Mouse (Mus musculus) layer of hippocampus, adult 8-10 months (tissue): Measurements from ENCODE around the gene Mad2l2. TPM values are rescaled to one million over a fixed set of nuclear protein-coding genes. Genes with fewer than 3 reads are reported as not detected.

Experiments used
- DNase-seq, 2 experiments: peaks; one replicate each; pipeline ENCODE4 v3.0.0; 2022; ENCODE audit warnings: low spot score in 2 of 2
- total RNA-seq, 4 experiments: library from RNA; stranded (reverse); gene quantifications; 2 replicates each; pipeline ENCODE4 v1.2.4; 2022

Gene Mad2l2
- total RNA-seq, 4 experiments from 2014 or later: 12.5 to 17.7 (median 15.6) TPM

- peak; percentile 89 to 93 for DNase-seq
Measured at GRCm38 (mm10) chr4:148140098-148141011, 10.2 kb downstream of the Mad2l2 start.

DNA sequence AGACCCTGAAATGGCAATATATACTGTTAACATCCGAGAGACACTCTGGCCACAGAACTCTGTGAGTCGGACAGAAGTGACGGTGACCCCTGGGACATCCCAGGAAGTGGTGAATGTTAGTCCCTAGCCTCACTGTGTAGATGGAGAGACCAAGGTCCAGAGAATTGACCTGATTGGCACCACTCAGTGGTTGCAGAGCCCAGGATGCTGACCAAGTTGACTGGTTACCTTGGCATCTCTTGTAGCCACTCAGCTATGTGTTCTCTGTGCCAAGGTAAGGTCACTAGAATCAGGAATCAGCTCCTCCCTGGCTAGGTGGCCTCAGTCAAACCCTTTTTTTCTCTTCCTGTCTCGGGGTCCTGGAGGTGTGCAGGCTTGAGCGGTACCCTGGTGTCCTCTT, 13.5 kb downstream of the Mad2l2 start:
- no peak for DNase-seq

DNA sequence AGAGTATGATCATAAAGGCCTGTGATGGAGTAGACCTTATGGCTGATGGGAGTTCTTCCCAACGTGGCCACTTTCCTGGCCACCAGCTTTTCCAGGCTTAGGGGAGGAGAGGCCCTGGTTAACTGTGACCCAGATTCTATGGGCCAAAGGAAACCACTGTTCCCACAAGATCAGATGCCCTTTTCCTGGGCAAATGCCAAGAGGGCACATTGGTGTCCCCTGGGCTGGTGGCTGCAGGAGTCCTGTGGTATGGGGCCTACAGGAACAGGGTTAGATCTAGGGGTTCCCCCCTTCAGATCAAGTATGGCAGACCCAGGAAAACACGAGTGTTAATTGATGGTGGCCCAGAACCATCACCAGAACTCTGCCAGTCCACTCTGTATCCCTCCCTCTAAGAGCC, 17.5 kb downstream of the Mad2l2 start:
- no peak for DNase-seq

GRCm38 (mm10) chr4:148149540-148149939, 19.4 kb downstream of the Mad2l2 start:
- no peak for DNase-seq

- no peak for DNase-seq
Measured at GRCm38 (mm10) chr4:148150242-148150641, 20.1 kb downstream of the Mad2l2 start.

DNA sequence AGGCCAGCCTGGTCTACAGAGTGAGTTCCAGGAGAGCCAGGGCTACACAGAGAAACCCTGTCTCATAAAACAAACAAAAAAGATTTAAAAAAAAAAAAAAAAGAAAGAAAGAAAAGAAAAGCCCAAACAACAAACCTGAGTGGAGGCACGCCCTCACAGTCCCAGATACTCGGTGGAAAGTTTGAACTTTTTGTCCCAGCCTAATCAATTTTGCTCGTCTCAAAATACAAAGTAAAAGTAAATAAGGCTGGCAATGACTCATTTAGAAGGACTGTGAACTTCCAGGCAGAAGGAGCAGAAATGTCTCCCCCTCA, 20.7 kb downstream of the Mad2l2 start:
- no peak for DNase-seq

GRCm38 (mm10) chr4:148151267-148152168, 21.3 kb downstream of the Mad2l2 start, which contains the start of gene Fbxo6:
TSS of gene Fbxo6 (minus strand) at chr4:148152140.
- peak; percentile 76 to 77 for DNase-seq

DNA sequence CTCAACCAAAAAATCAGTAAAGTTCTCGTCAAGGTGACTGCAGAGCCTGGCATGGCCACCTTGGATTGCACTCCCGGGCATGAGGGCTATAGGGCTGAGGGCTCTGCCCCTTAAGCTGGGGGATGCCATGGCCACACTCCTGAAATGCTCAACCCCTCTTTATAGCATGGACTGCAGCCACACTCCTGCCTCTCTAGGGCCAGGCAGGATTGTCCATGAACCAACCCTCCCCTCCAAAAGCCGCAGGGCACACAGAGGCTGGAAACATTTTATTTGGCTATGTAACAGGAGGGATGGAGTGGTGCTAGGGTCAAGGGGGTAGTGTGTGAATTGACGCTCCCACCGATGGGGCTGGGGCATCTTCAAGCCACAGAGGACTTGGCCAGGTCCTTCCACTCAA, 22.4 kb downstream of the Mad2l2 start:
- DNase-seq: no peak

GRCm38 (mm10) chr4:148154006-148154405, 23.8 kb downstream of the Mad2l2 start:
- DNase-seq: no peak

- peak in 1 of 2 experiments; percentile 28 for DNase-seq
Measured at GRCm38 (mm10) chr4:148154982-148155381, 24.8 kb downstream of the Mad2l2 start.

DNA sequence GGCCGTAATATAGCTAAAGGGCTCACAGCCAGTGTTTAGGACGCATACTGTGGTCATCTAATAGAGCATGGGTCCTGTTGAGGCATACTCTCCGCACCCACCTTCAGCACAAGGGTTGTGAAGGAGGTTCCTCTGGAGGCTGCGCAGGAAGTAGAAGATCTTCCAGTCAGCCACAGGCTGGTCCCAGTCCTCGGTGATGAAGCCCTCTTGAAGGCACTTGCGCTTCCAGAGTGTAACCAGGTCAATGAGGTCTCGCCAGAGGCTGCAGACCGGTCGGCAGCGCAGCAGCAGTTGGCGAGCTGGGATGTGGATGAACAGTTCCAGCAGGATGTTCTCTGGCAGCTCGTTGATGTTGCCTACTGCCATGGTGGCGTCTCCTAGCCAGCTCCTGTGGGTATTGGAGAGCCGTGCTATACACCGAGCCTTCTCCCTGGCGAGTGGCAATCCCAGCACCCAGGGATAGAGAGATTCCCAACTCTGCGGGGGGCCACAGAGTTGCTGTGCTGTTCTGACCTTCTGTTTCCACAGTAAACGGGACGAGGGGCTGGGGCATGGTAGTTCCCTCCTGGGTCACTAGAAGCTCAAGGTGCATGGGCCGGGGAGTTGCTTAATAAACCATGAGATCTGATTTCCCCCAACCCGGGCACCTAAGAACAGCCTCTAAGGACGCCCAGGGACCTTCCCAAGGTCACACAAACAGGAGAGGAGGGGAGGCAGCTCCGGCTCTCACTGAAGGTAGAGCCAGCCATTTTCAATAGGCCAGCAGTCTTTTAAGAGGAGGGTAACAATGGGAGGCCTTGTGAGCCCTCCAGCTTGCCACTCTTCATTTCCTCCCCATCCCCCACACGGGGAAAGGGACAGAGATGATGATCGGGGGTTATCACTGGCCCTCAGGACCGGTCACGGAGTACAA, 28.5 kb downstream of the Mad2l2 start:
- peak in 1 of 2 experiments; percentile 56 for DNase-seq

DNA sequence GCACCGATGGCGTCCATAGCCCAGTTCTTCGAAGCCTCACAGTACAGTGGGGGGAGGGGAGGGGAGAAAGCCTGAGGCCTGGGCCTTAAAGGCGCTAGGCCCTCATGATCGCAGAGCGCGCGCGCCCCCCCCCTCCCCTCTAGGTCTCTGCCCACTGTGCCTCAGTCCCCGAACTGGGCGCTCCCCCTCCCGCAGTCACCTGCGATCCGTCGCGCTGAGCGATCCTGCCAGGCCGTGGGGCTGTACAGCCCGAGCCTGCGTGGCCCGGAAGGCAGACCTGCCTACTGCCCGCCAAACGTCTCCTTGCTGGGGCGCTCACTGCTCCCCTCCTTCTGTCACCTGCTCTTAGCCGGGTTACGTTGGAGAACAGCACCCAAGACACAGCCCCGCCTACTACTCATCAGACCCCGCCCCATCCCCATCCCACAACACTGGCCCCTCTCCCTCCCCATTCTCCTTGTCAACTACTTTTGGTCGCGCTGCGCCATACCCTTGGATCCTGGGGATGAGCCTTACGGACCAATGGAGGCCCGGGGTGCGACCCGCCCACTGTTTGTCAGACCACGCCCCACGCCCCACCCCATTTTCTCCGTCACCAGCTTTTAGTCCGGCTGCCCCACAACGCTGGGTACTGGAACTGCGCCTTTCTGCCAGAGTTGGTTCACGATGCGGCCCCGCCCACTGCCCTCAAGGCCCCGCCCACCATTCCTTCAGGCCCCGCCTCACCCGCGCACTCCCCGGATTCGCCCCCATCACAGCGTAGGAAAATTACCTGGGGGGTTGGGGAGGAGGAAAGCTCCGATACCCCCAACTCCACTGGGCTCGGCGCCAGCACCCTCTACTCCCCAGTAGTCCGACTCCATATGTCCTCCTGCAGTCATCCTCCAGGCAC, 29.6 kb downstream of the Mad2l2 start:
- peak; percentile 99 for DNase-seq

DNA sequence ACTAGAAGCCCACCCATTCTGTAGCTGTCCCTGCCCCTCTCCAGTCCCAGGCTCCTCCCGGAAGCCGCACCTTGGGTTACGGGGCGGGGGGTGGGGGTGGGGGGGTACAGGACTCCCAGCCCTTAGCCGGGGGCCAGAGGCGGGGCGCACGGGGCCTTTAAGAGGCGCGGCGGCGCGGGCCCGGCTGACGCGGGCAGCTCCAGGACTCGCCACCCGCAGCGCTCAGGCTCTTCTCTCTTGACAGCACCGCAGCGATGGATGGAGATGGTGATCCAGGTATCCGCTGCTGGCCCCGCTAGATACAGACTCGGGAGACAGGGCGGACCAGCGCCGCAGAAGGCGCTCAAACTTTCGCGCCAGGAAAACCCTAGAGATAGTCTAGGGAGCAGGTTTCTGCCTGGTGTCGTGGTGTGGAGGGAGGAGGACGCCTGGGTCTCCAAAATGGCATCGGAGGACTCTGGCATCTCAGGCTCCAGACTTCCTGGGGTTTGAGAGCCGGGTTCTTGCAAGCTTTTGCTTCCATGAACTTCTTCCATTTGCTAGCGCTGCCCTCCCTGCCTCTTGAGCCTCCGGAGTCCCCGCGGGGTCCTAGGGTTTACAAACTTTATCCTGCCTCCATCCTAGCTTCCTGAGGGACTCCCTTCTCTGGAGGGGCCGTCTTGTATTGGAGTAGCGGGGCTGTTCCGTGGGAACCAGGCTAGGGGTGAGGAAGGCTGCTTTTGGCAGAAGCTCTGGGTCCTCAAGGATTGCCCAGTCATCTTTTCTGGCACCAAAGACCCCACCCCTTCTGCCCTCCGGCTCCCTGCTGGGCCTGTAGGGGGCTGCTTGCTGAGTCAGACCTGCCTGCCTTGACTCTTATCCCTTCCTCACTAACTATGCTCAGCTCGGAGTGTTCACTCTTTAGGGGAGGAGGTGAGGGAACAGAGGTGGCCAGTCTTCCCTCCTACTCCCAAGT, 30.5 kb downstream of the Mad2l2 start, which contains the start of the genes Fbxo44 and Fbxo2:
TSS of gene Fbxo44 (minus strand) at position 47 of the 955 bp plus-strand sequence.
TSS of gene Fbxo2 (plus strand) at position 186 of the 955 bp plus-strand sequence.
- DNase-seq: peak in 1 of 2 experiments; percentile 49

- peak; percentile 81 to 82 for DNase-seq
Measured at GRCm38 (mm10) chr4:148164002-148164439, 33.8 kb downstream of the Mad2l2 start.

- DNase-seq: no peak
Measured at GRCm38 (mm10) chr4:148164461-148164860, 34.3 kb downstream of the Mad2l2 start.

DNA sequence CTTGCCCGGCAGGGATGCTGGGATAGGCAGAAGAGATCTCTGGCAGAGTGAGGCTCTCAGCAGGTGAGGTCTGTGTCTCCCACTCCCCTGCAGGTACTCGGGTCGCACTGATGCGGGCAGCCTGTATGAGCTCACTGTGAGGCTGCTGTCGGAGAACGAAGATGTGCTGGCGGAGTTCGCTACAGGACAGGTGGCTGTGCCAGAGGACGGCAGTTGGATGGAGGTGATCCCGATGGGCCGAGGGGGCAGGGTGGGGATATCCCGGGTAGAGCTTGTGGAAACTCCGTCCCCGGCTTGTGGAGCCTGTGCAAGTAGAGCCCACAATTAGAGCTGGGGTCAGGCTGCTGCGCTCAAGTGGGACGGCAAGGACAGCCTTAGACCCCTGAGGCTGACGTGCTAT, 35.4 kb downstream of the Mad2l2 start:
- DNase-seq: no peak

DNA sequence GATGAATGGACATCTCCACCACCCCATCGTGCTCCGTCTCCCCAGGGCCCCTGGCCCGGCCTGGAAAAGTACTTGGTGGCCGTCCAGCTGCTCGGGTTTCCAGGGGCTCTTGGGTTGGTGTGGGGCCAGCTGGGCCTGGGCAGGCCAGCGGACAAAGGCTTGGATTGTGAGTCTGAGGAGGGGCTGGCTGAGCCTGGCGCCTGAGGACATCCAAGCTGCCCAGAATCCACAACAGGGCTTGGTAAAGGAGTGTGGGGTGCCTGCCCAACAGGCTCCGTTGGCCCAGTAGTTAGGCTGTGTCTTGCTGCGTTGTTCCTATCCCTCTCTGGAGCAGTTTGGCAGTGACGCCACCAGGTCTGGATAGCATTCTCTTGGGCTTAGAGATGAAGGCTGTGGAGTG, 36.2 kb downstream of the Mad2l2 start:
- DNase-seq: peak; percentile 87 to 91

DNA sequence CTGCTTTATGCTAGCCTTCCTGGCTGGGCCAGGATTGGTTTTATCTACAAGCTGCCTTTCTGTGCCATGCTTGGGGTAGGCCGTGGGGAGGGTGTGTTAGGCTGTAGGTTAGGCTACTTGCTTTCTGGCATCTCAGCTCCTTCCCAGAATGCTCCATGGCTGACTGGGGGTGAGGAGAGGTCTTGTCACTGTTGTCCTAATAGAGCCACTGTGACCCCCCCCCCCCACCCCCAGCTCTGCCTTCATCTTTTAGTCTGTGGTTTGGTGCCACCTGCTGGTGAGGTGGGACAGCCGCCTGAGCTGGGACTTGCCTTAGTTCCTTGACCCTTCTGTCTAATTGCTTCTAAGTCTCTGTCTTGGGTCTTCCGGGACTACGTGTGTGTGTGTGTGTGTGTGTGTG, 36.8 kb downstream of the Mad2l2 start:
- peak in 1 of 2 experiments; percentile 75 for DNase-seq

- no peak for DNase-seq
Measured at GRCm38 (mm10) chr4:148168287-148168686, 38.1 kb downstream of the Mad2l2 start.
